In genomic region chr2:103603869-103604268, GRCm38 (mm10) we compare ENCODE assay signal across 1 mouse cellular context.
TF ChIP-seq lines count a peak whose summit lies in the region.

No protein-coding gene starts in this region.

TF ChIP-seq in MEL, 35 proteins besides CTCF, POLR2A, EP300 and RAD21:
- TF ChIP-seq SMC3 (IDR thresholded peaks at IDR 0.05; ENCODE audit: low read depth, low read length) (no peak), USF2 (IDR thresholded peaks at IDR 0.05; ENCODE audit: borderline replicate concordance in 1 of 2, insufficient read depth in 1 of 2, low read depth in 1 of 2, low read length in 2 of 2) (no peak), ZNF384 (IDR thresholded peaks at IDR 0.05; ENCODE audit: low read depth, low read length) (no peak), MEF2A (IDR thresholded peaks at IDR 0.05; ENCODE audit: extremely low read depth, insufficient replicate concordance, low read depth, low read length, poor library complexity, severe bottlenecking) (no peak), E2F4 (IDR thresholded peaks at IDR 0.05; ENCODE audit: borderline replicate concordance, low read depth, low read length) (no peak), SIN3A (IDR thresholded peaks at IDR 0.05; ENCODE audit: low read length) (no peak), MYC (IDR thresholded peaks at IDR 0.05; ENCODE audit: low read depth, low read length) (no peak), TCF12 (IDR thresholded peaks at IDR 0.05; ENCODE audit: low read depth, low read length) (no peak), MAX (IDR thresholded peaks at IDR 0.05; ENCODE audit: low read length) (no peak), MAFK (IDR thresholded peaks at IDR 0.05; ENCODE audit: borderline replicate concordance, low read depth, low read length) (no peak), NRF1 (IDR thresholded peaks at IDR 0.05; ENCODE audit: insufficient read depth, low read depth, low read length, poor library complexity, severe bottlenecking) (no peak), RCOR1 (IDR thresholded peaks at IDR 0.05; ENCODE audit: low read depth, low read length) (no peak), NELFE (IDR thresholded peaks at IDR 0.05; ENCODE audit: low read depth, low read length) (no peak), CHD1 (IDR thresholded peaks at IDR 0.05; ENCODE audit: low read depth, low read length) (no peak), ZKSCAN1 (IDR thresholded peaks at IDR 0.05; ENCODE audit: low read depth, low read length) (no peak), ZC3H11A (IDR thresholded peaks at IDR 0.05; ENCODE audit: low read depth, low read length) (no peak), BHLHE40 (IDR thresholded peaks at IDR 0.05; ENCODE audit: borderline replicate concordance, low read depth, low read length) (no peak)
